Mouse (Mus musculus) adrenal gland, adult (tissue): ENCODE measurements around the gene Ubl4b.
A peak's percentile ranks its signal among the peaks of the same experiment; 100 is the strongest.

Source experiments
- DNase-seq, 2 experiments: peaks; one replicate each; pipeline ENCODE4 v3.0.0; 2022 to 2023; ENCODE audit warnings: low spot score in 1 of 2; ENCODE audit not compliant: inconsistent age in 2 of 2

The Ubl4b gene

DNA sequence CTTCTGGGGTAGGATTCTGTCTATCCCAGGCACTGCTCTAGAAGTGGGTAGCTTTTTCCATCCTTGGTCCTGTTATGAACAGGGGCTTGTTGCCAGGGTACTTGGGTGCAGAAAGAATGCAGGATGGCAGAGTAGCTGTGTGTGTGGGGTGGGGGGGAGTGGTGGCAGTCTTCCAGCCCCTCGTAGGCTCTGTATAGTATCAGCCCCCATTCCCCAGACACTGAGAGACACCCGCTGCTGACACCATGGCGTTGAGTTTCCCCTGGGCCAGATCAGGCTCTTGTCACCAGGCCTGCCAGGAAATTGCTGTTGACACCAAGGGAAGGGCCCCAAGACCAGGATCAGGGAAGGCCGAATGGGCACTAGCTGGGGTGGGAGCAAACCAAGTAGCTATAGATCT lies 13.8 kb upstream of the Ubl4b start:
- no peak for DNase-seq

GRCm38 (mm10) chr3:107567766-107568165 lies 12.9 kb upstream of the Ubl4b start:
- no peak for DNase-seq

DNA sequence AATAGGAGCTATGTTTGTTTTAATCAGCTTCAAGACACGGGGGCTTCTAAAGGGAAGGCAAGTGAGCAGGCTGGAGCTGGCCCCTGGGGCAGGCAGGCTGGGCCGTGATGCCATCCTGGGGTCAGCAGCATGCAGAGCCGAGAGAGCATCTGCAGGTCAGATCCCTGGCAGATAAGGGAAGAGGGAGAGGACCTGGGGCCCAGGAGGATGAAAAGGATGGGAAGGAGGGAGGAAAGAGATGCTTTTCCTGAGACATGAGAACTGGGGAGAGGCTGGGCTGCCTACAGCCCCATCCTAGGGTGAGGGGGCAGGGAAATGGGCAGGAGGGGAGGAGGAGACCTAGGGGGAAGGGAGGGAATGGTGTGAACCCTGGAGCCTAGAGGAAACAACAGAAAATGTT lies 10.5 kb upstream of the Ubl4b start:
- DNase-seq, result no peak

- no peak for DNase-seq
Measured at GRCm38 (mm10) chr3:107563880-107564279, 9.0 kb upstream of the Ubl4b start.

DNA sequence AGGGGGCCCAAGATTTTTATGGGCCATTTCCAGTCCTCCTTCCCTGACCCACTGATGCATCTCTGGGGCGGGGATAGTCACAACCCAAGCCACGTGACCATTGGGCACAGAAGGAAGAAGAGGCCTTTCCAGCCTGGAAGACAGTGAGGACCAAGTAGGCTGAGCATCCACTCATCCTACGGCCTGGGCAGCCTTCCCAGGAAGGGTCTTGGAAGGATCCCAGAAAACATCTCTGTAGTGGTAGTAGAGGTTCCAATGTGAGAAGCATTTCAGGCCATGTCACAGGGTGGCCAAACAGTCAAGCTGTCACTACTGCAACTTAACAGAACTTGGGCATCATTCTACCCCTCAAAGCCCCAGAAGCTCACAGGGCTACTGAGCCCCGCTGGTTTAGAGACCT lies 7.7 kb upstream of the Ubl4b start:
- DNase-seq, result no peak

GRCm38 (mm10) chr3:107562104-107562503 lies 7.2 kb upstream of the Ubl4b start:
- DNase-seq, result no peak

DNA sequence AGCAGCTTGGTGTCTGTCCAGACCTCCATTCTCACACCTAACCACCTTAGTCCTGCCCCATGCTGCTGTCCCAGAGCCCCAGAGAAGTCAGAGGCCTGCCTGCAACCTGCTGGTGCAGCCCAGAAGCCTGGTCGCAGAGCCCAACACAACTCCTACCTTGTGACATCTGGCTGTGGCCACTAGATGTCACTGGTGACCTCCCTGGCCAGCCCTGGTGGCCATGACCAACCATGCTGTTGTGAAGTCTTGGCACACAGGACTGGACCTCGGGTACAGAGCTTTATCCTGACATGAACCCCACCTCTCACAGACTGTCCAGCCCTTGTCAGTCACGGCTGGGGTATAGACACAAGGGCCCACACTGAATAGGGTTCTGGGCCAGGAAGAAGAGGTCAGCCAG lies 4.3 kb upstream of the Ubl4b start:
- peak; percentile 73 to 86 for DNase-seq

DNA sequence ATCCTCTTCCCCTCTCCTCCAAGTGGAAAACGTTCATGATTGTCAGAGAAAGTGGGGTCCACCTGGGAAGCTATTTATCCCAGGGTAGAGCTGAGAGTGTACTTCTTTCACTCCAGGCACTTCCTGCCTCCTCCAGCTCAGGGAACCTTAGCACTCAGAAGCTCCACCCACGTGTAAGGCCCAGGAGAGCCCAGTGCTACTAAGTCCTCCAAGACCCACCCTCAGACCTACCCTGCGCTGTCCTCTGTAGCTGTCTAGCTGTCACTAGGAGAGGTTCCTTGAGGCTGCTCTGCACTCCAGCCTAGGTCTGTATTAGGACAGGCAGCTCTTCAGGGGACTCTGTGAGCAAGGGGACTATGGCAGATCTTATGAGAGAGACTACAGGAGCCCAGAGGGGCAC lies 3.9 kb upstream of the Ubl4b start:
- no peak for DNase-seq

DNA sequence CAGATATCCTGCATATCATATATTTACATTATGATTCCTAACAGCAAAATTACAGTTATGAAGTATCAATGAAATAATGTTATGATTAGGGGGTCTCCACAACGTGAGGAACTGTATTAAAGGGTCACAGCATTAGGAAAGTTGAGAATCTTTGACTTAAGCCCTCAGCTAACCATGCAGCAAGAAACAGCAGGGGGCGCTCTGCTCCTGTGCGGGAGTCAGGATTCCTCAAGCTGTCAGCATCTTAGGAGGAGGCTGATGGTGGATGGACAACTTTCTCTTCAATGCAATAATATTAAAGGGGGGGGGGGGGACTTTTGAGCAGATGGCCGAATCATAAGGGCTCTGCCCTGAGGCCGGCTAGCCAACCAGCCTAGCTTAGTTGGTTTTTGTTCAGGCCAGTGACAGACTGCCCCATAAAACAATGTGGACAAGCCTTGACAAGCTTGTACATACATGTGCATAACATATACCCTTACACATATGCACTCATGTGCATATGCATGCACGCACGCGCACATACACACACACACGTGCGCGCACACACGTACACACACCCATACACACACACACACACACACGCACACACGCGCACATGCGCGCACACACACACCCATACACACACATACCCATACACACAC lies 4.3 kb downstream of the Ubl4b start:
- peak; percentile 46 to 75 for DNase-seq

- DNase-seq, result no peak
Measured at GRCm38 (mm10) chr3:107546956-107547355, 7.9 kb downstream of the Ubl4b start.

- peak in 1 of 2 experiments; percentile 35 for DNase-seq
Measured at GRCm38 (mm10) chr3:107545716-107546412, 9.0 kb downstream of the Ubl4b start.

DNA sequence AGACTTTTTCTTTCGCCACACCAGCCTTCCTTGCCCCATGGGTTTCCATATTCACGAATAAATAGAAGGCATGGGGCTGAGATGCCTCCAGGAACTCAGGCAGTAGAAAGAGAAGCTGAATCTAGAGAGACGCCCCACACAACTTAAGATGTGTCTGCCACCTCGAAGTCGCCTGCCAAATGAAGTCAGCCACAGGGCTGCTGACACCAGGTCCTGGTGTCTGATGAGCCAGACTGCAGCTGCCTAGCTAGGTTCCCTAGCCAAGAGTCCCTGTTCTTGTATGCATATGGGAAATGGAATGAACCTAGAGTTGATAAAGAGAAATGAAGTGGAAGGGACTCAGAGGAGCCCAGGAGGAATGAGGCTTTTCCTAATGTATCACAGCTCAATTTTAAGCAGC lies 9.6 kb downstream of the Ubl4b start:
- no peak for DNase-seq

GRCm38 (mm10) chr3:107543158-107544080 lies 11.5 kb downstream of the Ubl4b start:
- DNase-seq, result no peak

- DNase-seq, result no peak
Measured at GRCm38 (mm10) chr3:107542584-107542983, 12.3 kb downstream of the Ubl4b start.

- DNase-seq, result no peak
Measured at GRCm38 (mm10) chr3:107537504-107537889, 17.4 kb downstream of the Ubl4b start.

GRCm38 (mm10) chr3:107536810-107537503 lies 17.9 kb downstream of the Ubl4b start:
- peak; percentile 32 to 72 for DNase-seq

DNA sequence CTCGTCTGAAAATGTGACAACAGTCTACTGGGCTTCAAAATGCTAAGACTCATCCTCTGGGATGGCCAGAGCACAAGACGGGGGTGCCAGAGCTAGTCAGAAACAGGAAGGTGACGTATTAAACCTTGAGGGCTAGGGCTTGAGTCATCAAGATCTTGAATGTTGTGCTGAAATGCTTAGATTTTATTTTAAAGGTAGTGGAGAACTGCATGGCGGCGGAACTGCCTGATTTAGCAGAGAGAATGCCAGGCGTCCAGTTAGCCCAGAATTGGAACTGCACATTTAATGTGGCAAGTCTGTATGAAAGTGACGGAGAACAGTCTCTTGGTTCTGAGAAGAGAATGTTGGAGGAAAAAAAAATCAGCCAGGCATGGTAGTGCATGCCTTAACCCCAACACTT lies 19.9 kb downstream of the Ubl4b start:
- no peak for DNase-seq

DNA sequence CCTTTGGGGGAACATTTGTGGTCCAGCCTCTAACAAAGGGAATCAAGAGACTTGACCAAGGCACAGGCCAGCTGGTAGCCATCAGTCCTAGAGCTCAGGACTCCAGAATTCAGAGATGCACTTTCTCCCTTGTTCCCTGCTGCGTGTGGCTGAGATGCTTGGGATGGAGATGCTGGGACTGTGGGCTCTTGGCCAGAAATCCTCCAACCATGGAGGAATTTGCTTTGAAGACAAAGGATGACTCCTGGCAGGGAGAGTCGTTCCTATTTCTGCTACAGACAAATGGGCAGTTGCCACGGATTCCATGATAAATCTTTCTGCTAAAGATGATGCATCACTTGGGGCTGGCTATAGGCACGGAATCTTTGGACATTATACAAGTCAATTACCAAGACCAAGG lies 21.3 kb downstream of the Ubl4b start:
- DNase-seq, result no peak

DNA sequence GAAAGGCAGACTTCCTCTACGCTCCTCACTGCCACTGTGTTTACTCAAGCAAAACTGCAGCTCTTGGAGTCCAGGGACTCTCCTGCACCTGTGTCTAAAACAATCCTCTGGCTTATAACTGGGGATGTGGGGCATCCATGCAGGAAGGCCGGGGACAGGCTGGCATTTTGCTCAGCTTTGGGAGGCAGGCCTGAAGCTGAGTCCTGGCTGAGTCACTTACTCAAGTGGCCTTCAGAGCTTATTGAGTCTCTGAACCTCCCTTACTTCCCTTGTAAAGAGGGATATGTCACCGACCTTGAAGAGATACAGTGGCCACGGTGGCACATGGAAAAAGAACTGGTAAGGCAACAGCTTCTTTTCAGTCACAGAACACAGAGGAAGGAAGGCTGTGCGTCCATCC lies 24.3 kb downstream of the Ubl4b start:
- DNase-seq, result peak; percentile 77 to 83

GRCm38 (mm10) chr3:107529182-107529581 lies 25.7 kb downstream of the Ubl4b start:
- DNase-seq, result peak; percentile 40 to 57

DNA sequence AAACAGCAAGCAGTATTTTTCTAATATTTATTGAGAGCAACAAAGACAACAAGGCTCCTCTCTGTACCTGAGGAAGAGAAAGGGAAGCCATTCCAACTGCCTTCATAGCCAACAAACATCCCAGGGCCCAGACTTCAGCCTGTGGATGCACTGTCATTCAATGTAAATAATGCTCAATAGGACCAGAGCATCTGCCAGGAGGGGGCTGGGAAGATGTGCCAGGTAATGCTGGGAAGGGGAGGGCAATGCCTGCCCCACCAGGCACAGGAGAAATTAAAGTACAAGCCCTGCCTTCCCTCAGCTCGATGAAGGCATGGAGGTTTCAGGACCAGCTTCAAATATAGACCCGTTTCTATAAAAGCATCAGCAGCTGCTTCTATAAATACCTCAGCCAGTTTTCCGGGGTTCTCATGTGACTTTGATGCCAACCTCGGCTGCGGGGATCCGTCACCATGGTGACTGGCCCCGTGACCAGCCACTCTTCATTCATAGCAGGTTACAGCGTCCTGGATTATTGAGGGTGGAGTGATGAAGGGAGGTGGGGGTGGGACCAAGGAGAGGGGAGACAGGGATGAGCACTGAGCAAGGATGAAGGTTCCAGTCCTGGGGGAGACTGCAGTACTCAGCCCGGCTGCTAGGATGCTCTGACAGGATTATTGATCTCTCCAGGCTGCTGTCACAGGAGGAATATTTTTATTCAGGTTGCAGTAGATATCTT lies 26.3 kb downstream of the Ubl4b start:
- DNase-seq, result peak; percentile 39 to 41
